Mouse (Mus musculus) CH12.LX (cell line): ENCODE data around the gene Vmn1r54. TPM values are rescaled to one million over a fixed set of nuclear protein-coding genes. Genes with fewer than 3 reads are reported as not detected.

Experiments
- DNase-seq: peaks from one replicate; pipeline ENCODE4 v3.0.0-alpha.2; 2013; ENCODE audit errors: extremely low read depth
- H3K27ac ChIP-seq: 2 replicates; pipeline ENCODE4 v1.5.1; 2012; ENCODE audit warnings: low read depth, mild to moderate bottlenecking, control low read depth, moderate library complexity; ENCODE audit not compliant: insufficient read depth
- H3K27me3 ChIP-seq: replicated peaks from 2 replicates; pipeline ENCODE3; 2012; ENCODE audit warnings: inconsistent platforms
- H3K36me3 ChIP-seq, 2 experiments: replicated peaks in 1 of 2; 2 replicates each; pipeline versions ENCODE3 to v1.6.1; 2012; ENCODE audit warnings: inconsistent platforms in 1 of 2, low read length in 1 of 2, mild to moderate bottlenecking in 1 of 2, mixed read lengths in 1 of 2, moderate library complexity in 1 of 2; ENCODE audit not compliant: control insufficient read depth in 1 of 2, insufficient read depth in 1 of 2
- H3K4me1 ChIP-seq, 2 experiments: 2 replicates each; pipeline ENCODE4 v1.6.1; 2012; ENCODE audit warnings: inconsistent platforms in 1 of 2, moderate library complexity in 1 of 2; ENCODE audit not compliant: insufficient read depth in 2 of 2, control insufficient read depth in 1 of 2
- H3K4me2 ChIP-seq: 2 replicates; pipeline ENCODE4 v1.6.1; 2012; ENCODE audit warnings: low read depth, mild to moderate bottlenecking, control low read depth; ENCODE audit not compliant: poor library complexity, insufficient read depth, severe bottlenecking
- H3K4me3 ChIP-seq, 3 experiments: fragments of 150-350 bp in 1 of 3; sonication (generic) in 1 of 3; replicated peaks in 1 of 3; 2 replicates each; pipeline versions ENCODE3 to v1.5.1; 2011 to 2012; ENCODE audit warnings: low read depth in 2 of 3, low read length in 2 of 3, mild to moderate bottlenecking in 2 of 3, moderate library complexity in 2 of 3, control low read depth in 1 of 3, improper control_type of control experiment in 1 of 3, inconsistent platforms in 1 of 3, mixed read lengths in 1 of 3; ENCODE audit not compliant: poor library complexity in 1 of 3
- H3K79me2 ChIP-seq: replicated peaks from 2 replicates; pipeline ENCODE4 v1.6.1; 2012; ENCODE audit warnings: mild to moderate bottlenecking, moderate library complexity; ENCODE audit not compliant: control insufficient read depth, poor library complexity, insufficient read depth, severe bottlenecking; ENCODE audit errors: extremely low read depth
- H3K9ac ChIP-seq: 2 replicates; pipeline ENCODE4 v1.6.1; 2012; ENCODE audit warnings: low read depth, mild to moderate bottlenecking, control low read depth, moderate library complexity; ENCODE audit not compliant: insufficient read depth
- H3K9me3 ChIP-seq: replicated peaks from 2 replicates; pipeline ENCODE3; 2012; ENCODE audit warnings: low read length, inconsistent platforms, mixed read lengths
- BHLHE40 ChIP-seq: IDR thresholded peaks from 2 replicates; pipeline ENCODE4 v1.6.1; 2011; ENCODE audit warnings: mild to moderate bottlenecking, low read depth, low read length, improper control_type of control experiment
- CTCF ChIP-seq, 2 experiments: IDR thresholded peaks in 1 of 2; conservative IDR thresholded peaks in 1 of 2; 2 replicates each; pipeline ENCODE4 v1.5.1; 2011 to 2012; ENCODE audit warnings: low read depth in 2 of 2, low read length in 2 of 2, improper control_type of control experiment in 1 of 2, inconsistent platforms in 1 of 2, mild to moderate bottlenecking in 1 of 2, moderate library complexity in 1 of 2
- E2F4 ChIP-seq: IDR thresholded peaks from 2 replicates; pipeline ENCODE4 v1.6.1; 2011; ENCODE audit warnings: low read depth, low read length, improper control_type of control experiment; ENCODE audit not compliant: insufficient replicate concordance
- GABPA ChIP-seq: IDR thresholded peaks from 2 replicates; pipeline ENCODE4 v1.6.1; 2012; ENCODE audit warnings: low read depth, low read length, improper control_type of control experiment, inconsistent platforms; ENCODE audit not compliant: insufficient replicate concordance
- JUN ChIP-seq: IDR thresholded peaks from 2 replicates; pipeline ENCODE4 v1.6.1; 2011; ENCODE audit warnings: low read depth, mild to moderate bottlenecking, low read length, improper control_type of control experiment, moderate library complexity; ENCODE audit not compliant: insufficient read depth
- MAZ ChIP-seq: IDR thresholded peaks from 2 replicates; pipeline ENCODE4 v1.6.1; 2012; ENCODE audit warnings: low read depth, mild to moderate bottlenecking, inconsistent platforms, low read length, improper control_type of control experiment, moderate library complexity
- MYC ChIP-seq: IDR thresholded peaks from 2 replicates; pipeline ENCODE4 v1.6.1; 2011; ENCODE audit warnings: low read depth, mild to moderate bottlenecking, improper control_type of control experiment, low read length
- NRF1 ChIP-seq: IDR thresholded peaks from 2 replicates; pipeline ENCODE4 v1.6.1; 2014; ENCODE audit warnings: low read depth, mild to moderate bottlenecking, inconsistent platforms, low read length, improper control_type of control experiment, moderate library complexity
- POLR2A ChIP-seq: IDR thresholded peaks from 2 replicates; pipeline ENCODE4 v1.6.1; 2011; ENCODE audit warnings: low read depth, mild to moderate bottlenecking, improper control_type of control experiment, low read length
- POLR2AphosphoS2 ChIP-seq: IDR thresholded peaks from 2 replicates; pipeline ENCODE4 v1.6.1; 2011; ENCODE audit warnings: low read depth, low read length, improper control_type of control experiment
- SIN3A ChIP-seq: IDR thresholded peaks from 2 replicates; pipeline ENCODE4 v1.6.1; 2012; ENCODE audit warnings: low read length, improper control_type of control experiment, inconsistent platforms
- SMC3 ChIP-seq: IDR thresholded peaks from 2 replicates; pipeline ENCODE4 v1.6.1; 2011; ENCODE audit warnings: low read depth, low read length, improper control_type of control experiment
- UBTF ChIP-seq: IDR thresholded peaks from 2 replicates; pipeline ENCODE4 v1.6.1; 2012; ENCODE audit warnings: low read depth, mild to moderate bottlenecking, inconsistent platforms, low read length, improper control_type of control experiment, moderate library complexity
- USF1 ChIP-seq: IDR thresholded peaks from 2 replicates; pipeline ENCODE4 v1.6.1; 2014; ENCODE audit warnings: low read depth, mild to moderate bottlenecking, inconsistent platforms, low read length, improper control_type of control experiment
- USF2 ChIP-seq: conservative IDR thresholded peaks from 2 replicates; pipeline ENCODE4 v1.6.1; 2011; ENCODE audit warnings: low read depth, low read length, improper control_type of control experiment
- ZC3H11A ChIP-seq: IDR thresholded peaks from 2 replicates; pipeline ENCODE4 v1.6.1; 2012; ENCODE audit warnings: low read depth, mild to moderate bottlenecking, inconsistent platforms, low read length, improper control_type of control experiment
- dilution Hi-C: fragments of 300-500 bp; cut with MboI; formaldehyde crosslinking; loops from 2 replicates; pipeline ENCODE4 v1.14.3; 2020; ENCODE audit warnings: low sequenced_read_pairs; ENCODE audit not compliant: extremely low pct_unique_long_range_greater_than_20kb, extremely low pct_ligation_motif_present
- in situ Hi-C: fragments of 300-500 bp; cut with MboI; formaldehyde crosslinking; loops from 3 replicates; pipeline ENCODE4 v1.14.3; 2019; ENCODE audit warnings: low sequenced_read_pairs, low pct_ligation_motif_present, low pct_unique_long_range_greater_than_20kb, mixed read lengths
- polyA plus RNA-seq: library from polyadenylated mRNA; unstranded; fragments of >175 nt; gene quantifications from 2 replicates; pipeline ENCODE4 v1.2.1, GENCODE M21; 2012; ENCODE audit warnings: low read depth; ENCODE audit not compliant: insufficient read length
- total RNA-seq, 2 experiments: library from RNA; depleted of rRNA; stranded (reverse); fragments of 300-350 nt in 1 of 2; fragments of >200 nt in 1 of 2; gene quantifications; 2 replicates each; pipeline ENCODE4 v1.2.3; 2012 to 2014

Gene Vmn1r54
- total and polyA plus RNA-seq, 3 experiments = not detected

GRCm38 (mm10) chr6:90306315-90306975 lies 60.3 kb downstream of the Vmn1r54 start:
- peaks cover 8% of the 10 kb centered on the region for H3K9me3 ChIP-seq
- no peak overlapping the region for H3K9ac ChIP-seq
- no peak for DNase-seq
- dilution Hi-C loops (no loop called here), in situ Hi-C loops (no loop called here)
- no peak overlapping the region for H3K4me2 ChIP-seq
- no peaks in the 10 kb centered on the region for H3K36me3 ChIP-seq
- H3K4me1 ChIP-seq = no peaks in the 10 kb centered on the region
- H3K27ac ChIP-seq = no peak overlapping the region
- H3K79me2 ChIP-seq = no peaks in the 10 kb centered on the region
- no peak for TF ChIP-seq JUN
- TF ChIP-seq GABPA = no peak
- TF ChIP-seq E2F4 = no peak
- TF ChIP-seq UBTF = no peak
- no peak for TF ChIP-seq BHLHE40
- TF ChIP-seq NRF1 = no peak
- TF ChIP-seq POLR2AphosphoS2 = no peak
- TF ChIP-seq MYC = no peak
- no peak for TF ChIP-seq USF1
- no peak for TF ChIP-seq SIN3A
- no peak for TF ChIP-seq SMC3
- TF ChIP-seq MAZ = no peak
- H3K27me3 ChIP-seq = peaks cover 67% of the 10 kb centered on the region
- H3K4me3 ChIP-seq = no peak overlapping the region

- no peaks in the 10 kb centered on the region for H3K79me2 ChIP-seq
- H3K4me3 ChIP-seq = no peak overlapping the region
- H3K9ac ChIP-seq = no peak overlapping the region
- dilution Hi-C loops (no loop called here), in situ Hi-C loops (no loop called here)
- DNase-seq = no peak
- no peak overlapping the region for H3K4me2 ChIP-seq
- no peak for TF ChIP-seq CTCF (conservative IDR thresholded peaks at IDR 0.05 in 1 of 2, IDR thresholded peaks at IDR 0.05 in 1 of 2; ENCODE audit: low read depth in 2 of 2, low read length in 2 of 2)
- TF ChIP-seq POLR2A = no peak
- TF ChIP-seq ZC3H11A = no peak
- no peak for TF ChIP-seq MAZ
- no peak for TF ChIP-seq USF2
- no peaks in the 10 kb centered on the region for H3K4me1 ChIP-seq
- no peak overlapping the region for H3K27ac ChIP-seq
- H3K36me3 ChIP-seq = no peaks in the 10 kb centered on the region
- H3K27me3 ChIP-seq = peaks cover 42% of the 10 kb centered on the region
- peaks cover 8% of the 10 kb centered on the region for H3K9me3 ChIP-seq
These were observed 63.0 kb downstream of the Vmn1r54 start for GRCm38 (mm10) chr6:90308839-90309778.
